Mouse (Mus musculus): ENCODE data around the gene Kmt2c.

The Kmt2c gene

DNA sequence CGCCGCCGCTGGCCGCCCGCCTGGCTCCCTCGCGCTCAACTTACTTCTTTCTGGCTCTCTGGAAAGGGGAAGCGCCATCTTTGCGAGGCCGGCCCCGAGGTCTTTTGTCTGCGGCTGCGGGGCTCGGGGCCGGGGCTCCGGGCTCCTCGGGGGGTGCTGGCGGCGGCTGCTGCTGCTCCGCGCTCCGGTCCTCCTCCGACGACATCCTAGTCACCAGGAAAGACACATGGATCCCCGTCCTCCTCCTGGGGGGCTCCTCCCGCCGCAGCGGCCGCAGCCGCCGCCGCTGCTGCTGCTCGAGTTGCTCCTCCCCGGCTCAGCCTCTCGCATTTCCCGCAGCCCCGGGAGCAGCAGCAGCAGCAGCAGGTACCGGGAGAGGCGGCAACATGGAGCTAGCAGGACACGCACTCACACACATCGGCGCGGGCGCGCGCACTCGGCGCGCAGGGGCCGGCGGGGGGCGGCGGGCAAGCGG lies at the start of gene Kmt2c:
Gene Kmt2c, minus strand, starts transcription at position 438 of the 475 bp plus-strand sequence.
- peak; percentile 87 to 95 for DNase-seq (ENCODE audit: inconsistent age in 2 of 2, low spot score in 1 of 2)

DNA sequence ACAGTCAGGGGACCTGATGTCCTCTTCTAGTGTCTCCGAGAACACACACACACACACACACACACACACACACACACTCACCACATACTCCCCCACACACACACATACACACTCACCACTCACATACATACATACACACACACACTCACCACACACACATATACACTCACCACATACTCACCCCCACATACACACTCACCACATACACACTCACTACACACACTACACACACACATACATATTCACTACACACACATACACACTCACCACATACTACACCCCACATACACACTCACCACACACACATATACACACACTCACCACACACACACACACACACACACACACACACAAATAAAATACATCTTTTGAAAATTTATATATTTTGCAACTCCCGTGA lies 48.3 kb upstream of the Kmt2c start:
- DNase-seq (ENCODE audit: inconsistent age in 2 of 2, low spot score in 1 of 2) = no peak

DNA sequence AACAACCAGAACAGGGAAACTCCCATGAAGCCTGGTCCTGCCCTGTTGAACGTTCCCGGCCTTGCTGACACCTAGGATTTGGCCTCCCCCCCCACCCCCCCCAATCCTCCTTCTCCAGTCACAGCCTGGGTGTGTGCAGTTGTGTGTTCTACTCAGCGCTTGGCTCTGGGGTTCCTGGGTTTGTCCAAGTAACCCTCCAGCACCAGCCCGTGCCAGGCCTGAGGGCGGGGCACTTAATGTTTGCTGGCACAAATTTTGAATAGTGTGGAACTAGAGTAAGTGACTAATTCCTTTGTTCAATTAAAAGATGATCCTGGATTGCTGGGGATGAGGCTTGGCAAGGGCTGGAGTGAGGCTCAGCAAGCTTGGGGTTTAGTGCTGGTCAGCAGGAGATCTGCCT lies 46.0 kb upstream of the Kmt2c start:
- peak in 1 of 2 experiments; percentile 26 for DNase-seq (ENCODE audit: inconsistent age in 2 of 2, low spot score in 1 of 2)

DNA sequence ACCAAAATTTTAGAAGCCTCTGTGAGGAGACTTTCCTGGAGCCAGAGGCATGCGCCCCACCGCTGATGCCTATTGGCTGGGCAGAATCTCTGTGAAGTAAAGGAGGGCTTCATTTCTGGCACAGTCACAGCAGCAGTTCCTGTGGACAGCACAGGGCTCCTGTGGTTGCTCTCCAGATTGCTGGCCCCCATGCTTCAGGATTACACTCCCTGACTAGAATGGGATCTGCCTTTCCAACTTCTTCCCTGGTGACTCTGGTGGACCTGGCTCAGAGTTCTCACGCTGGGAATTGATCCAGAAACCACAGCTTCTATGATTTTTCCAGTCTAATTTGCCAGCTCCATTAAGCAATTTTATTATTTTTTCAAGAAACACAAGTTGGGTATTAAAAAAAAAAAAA lies 45.5 kb upstream of the Kmt2c start:
- DNase-seq (ENCODE audit: inconsistent age in 2 of 2, low spot score in 1 of 2) = peak in 1 of 2 experiments; percentile 60

DNA sequence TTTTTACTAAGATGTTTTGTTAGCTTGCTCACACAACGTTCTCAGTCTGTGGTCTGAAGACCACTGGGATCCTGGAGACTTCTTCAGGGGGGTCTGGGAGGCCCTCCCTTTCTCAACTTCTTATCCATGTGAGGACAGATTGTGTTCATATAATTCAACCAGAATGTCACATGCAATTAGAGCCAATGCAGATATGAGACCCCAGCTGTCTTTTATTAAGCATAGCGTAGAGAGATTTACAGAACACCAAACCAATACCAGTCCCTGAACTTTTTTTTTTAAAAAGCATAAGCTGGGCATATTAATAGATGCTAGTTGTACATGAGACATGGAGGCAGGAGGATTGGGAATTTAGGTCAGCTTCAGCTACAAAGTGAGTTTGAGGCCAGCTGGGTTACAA lies 43.1 kb upstream of the Kmt2c start:
- DNase-seq (ENCODE audit: inconsistent age in 2 of 2, low spot score in 1 of 2) = no peak

DNA sequence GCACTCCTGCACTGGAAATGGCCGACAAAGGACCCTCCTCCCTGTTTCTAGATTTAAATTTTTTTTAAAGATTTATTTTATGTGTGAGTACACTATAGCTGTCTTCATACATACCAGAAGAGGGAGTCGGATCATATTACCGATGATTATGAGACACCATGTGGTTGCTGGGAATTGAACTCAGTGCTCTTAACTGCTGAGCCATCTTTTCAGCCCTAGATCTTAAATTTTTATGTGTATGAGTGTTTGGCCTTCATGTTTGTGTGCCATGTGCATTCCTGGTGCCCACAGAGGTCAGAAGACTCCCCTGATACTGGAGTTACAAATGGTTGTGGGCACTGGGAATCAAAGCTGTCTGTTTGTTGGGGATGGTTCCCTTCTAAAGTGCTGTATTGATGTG lies 42.3 kb upstream of the Kmt2c start:
- no peak for DNase-seq (ENCODE audit: inconsistent age in 2 of 2, low spot score in 1 of 2)

- DNase-seq (ENCODE audit: inconsistent age in 2 of 2, low spot score in 1 of 2) = no peak
Measured at GRCm38 (mm10) chr5:25540412-25540811, 41.8 kb upstream of the Kmt2c start.

DNA sequence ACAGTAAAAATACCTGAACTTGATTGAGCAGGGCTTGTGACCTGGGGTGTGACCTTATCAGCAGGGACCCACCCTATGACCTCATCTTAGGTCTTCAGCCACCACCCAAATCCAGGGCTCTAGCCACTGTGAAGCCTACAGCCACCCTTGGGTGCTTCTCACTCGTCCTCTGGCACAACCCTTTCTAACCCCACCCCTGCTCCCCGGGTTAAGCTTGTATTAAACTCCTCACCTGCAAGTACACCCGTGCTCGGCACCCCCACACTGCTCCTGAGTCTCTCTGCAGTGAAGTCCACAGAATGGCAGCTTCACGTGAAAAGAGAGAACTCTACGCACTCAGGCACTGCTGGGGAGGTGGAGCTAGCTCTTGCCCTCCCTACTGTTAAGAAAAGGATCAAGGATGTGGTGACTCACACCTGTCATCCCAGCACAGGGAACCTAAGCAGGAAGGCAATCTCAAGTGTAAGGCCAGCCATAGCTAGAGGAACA lies 38.4 kb upstream of the Kmt2c start:
- DNase-seq (ENCODE audit: inconsistent age in 2 of 2, low spot score in 1 of 2) = peak in 1 of 2 experiments; percentile 54

GRCm38 (mm10) chr5:25536451-25536850 lies 37.9 kb upstream of the Kmt2c start:
- DNase-seq (ENCODE audit: inconsistent age in 2 of 2, low spot score in 1 of 2) = no peak

DNA sequence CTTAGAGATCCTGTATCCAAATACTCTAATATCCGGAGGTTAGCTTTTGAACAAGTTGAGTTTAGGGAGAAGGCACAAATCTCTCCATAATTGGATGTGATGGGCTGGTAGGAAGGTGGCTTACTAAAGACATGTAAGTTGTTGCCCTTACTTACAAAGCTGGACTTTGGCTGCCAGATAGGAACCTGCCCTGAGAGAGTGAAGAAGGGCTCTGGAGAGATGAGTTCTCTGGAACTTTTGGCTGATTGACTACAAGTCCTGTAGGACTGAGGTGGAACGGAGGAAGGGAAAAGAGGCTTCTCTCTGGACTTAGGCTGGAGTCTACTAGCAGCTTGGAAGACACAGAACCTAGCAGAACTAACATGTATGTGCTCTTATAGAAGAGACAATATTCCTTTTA lies 37.0 kb upstream of the Kmt2c start:
- DNase-seq (ENCODE audit: inconsistent age in 2 of 2, low spot score in 1 of 2) = no peak

DNA sequence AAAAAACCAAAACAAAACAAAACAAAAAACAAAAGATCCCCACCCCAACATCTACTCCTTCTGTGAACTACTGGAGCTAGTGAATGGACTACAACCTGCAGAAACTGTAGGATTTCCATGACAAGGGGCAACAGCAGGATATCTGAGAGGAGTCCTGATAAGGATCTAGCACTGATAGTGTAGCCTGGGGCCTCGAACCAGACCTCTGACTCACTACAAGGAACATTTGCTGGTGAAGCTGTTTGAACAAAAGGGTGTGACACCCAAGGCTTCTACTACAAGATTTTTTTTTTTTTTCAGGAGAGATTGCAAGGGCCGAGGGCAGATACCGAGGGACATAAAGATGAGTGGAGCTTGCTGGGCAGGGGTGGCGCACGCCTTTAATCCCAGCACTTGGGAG lies 34.7 kb upstream of the Kmt2c start:
- DNase-seq (ENCODE audit: inconsistent age in 2 of 2, low spot score in 1 of 2) = no peak

DNA sequence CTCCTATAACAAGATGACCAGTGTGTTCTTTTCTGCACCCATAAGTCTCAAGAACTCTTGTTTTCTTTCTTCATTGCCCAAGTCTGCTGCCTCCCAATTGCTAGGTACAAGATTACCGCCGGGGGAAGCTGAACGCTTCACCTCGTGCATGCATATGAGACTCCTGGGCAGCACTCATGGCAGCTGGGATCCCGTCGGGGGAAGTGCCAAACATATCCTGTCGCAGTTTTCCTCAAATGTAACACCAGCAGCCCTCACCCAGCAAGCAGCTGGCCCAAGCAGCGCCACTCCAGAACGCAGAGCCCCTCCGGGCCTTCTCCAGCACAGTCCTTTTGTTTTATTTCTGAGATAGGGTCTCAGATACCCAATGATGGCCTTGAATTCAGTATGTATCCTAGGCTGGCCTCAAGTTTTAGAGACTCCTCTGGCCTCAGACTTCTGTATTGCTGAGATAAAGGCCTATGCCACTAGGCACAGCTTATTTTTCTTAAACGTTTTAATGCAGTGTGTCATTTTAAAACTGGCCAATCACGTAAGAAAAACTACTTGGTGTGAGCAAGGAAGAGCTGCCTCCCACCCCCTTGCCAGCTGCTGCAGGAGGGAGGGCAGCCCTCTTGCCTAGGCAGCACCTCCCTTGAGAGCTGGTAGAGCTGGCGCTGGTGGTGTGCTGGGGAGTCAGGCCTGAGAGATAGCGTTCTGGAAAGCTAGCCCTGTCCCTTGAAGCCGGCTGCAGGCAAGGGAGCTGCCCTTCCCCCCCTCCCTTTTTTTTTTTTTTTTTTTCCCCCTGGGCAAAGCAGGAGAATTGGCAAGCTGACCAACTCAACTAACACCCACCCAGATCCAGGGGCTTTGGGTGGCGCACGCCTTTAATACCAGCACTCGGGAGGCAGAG lies 33.9 kb upstream of the Kmt2c start:
- peak in 1 of 2 experiments; percentile 46 for DNase-seq (ENCODE audit: inconsistent age in 2 of 2, low spot score in 1 of 2)

DNA sequence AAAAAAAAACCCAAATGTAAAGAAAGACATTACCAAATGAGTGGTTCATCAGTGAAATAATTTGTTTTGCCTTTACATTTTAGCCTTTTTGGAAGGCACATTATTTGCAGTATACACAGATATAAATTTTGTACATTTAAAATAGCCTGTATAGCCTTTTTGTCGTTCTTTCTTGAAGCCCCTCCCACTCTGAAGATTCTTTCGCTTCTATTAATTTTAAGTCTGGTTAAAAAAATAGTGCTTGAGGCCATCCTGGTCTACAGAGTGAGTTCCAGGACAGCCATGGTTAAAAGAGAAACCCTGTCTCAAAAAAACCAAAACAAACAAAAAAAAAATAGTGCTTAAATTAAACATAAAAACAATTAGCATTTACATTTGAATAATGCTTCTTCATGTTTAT lies 32.0 kb upstream of the Kmt2c start:
- DNase-seq (ENCODE audit: inconsistent age in 2 of 2, low spot score in 1 of 2) = no peak

DNA sequence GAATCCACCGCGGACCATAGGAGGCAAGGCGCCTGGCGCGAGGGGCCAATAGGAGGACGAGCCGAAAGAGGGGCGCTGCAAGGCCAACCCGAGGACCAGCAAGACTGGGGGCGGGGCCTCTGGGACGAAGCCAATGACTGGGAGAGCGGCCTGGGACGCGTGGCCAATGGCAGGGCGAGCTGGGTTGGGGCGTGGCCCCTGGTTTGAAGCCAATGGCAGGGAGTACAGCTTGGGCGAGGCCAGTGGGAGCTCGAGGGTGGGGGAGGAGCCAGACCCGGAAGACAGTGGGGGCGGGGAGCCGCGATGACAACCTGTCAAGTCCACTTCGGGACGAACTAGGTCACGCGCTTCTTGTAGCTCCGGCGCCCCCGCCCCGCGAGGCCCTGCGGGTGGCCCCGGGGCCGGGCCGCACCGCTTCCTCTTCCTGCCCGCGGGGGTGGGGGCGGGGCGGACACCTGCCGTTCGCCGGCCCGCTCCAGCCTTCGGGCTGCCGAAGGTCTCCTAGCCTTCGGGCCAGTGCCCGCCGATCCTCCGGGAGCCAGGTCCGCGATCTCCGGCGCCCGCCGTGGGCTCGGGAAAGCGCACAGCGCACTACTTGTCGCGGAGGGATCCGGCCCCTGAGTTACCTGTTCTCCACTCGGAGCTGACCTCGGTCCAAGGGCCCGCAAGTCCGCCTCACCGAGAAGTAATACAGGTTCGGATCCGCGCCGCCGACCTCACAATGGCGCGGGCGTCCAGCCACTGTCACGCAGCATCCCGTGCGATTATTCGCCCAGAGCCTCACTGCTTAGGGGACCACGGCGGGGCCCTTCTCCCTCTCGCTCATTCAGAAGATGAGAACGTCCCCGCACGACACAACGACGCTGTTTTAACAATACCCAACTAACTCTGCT lies 31.2 kb upstream of the Kmt2c start:
- DNase-seq (ENCODE audit: inconsistent age in 2 of 2, low spot score in 1 of 2) = peak; percentile 100

DNA sequence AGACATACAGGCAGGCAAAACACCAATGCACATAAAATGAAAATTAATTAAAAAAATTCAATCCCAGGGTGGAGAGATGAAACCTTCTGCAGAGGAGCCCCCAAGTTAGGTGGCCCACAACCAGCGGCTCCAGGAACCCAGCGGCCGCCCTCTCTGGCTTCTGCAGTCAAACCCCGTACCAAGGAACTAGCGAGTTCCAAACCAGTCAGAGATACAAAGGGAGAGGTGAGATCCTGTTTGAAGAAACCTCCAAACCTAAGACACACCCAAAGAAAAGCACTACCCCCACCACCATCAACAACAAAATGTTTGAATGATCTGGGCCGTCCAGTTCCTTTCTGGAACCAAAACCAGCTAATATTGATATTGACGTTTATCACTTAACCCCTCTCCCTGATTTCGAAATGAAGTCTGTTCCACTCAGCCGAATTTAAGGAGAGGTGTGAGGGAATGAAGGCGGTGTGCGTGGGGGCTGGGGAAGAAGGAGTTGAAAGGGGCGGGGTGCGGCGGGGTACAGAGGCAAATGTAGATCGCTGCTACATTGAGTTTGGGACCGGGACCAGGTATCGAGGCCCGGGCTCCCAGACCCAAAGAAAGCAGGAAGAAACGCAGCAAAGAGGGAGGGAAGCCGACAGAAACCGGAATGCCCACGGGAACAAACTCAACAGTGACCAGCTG lies 30.4 kb upstream of the Kmt2c start:
- peak in 1 of 2 experiments; percentile 32 for DNase-seq (ENCODE audit: inconsistent age in 2 of 2, low spot score in 1 of 2)

DNA sequence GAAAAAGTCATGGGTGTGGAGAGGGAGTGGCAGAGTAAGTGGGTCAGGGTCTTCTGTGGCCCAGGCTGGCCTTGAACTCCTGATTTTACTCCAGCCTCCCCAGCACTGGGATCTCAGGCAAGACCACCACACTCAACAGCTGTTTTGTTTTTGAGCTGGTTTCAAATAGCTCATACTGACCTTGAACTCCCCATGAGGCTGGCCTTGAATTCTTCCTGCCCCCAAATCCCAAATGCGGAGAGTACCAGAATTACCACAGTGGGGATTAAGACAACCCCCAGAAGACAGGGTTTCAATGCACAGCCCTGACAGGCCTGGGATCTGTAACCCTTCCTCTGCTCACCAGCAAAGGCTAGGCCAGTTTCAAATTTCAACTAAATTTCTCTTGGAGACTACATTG lies 29.4 kb upstream of the Kmt2c start:
- peak; percentile 25 to 60 for DNase-seq (ENCODE audit: inconsistent age in 2 of 2, low spot score in 1 of 2)

DNA sequence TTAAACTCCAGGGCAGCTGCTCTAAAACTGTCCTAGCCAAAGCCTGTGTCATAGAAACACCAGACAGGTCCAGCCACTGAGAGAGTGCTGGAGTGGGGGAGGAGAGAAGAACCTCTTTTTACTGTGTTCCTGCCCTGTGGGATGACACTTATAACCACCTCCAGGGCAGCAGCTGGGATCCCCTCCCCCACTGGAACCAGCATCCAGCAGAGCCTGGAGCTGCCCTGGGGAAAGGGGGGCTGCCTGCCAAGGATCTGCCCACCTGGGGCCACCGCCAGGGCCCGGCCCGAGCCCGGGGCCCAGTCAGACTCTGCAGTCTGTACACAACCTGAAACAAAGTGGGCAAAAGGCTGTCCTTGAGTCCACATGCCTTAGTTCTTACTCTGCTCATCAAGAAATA lies 28.3 kb upstream of the Kmt2c start:
- peak; percentile 32 to 69 for DNase-seq (ENCODE audit: inconsistent age in 2 of 2, low spot score in 1 of 2)

GRCm38 (mm10) chr5:25526116-25526515 lies 27.5 kb upstream of the Kmt2c start:
- peak in 1 of 2 experiments; percentile 31 for DNase-seq (ENCODE audit: inconsistent age in 2 of 2, low spot score in 1 of 2)

DNA sequence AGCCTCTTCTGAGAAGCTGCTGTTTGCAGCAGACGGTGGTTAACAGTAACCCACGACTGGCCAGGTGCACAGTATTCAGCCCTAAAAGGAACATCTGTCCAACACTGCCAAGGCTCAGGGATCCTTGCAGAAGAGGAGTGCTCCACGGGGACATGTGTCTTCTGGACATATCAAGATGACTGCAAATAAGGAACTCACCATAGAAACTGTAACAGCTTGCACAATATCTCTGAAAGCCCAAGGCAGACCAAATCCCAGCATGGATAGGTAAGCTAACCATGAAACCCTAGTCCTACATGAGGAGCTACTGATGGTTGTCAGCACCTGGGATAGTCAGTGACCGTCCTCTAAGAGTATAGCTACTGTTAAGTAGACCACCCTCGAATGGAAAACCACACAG lies 22.9 kb upstream of the Kmt2c start:
- DNase-seq (ENCODE audit: inconsistent age in 2 of 2, low spot score in 1 of 2) = no peak

DNA sequence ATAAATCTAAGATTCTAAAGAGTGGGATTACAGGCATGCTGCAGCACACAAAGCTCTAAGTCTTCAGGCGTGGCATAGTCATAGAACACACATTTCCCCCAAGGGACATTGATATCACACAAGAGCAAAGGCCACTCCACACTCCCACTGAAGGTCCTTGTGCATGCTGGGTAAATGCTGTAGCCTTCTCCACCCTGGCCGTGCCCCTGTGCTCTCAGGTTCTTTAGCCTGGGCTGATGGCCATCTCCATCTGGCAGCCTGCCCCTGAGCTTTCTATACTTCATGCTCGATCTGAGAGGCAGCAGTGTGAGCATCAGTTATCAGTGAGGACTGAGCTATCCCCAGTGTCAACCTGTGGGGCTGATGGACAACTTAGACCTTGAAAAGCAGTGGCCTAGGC lies 21.2 kb upstream of the Kmt2c start:
- no peak for DNase-seq (ENCODE audit: inconsistent age in 2 of 2, low spot score in 1 of 2)

GRCm38 (mm10) chr5:25517550-25517949 lies 19.0 kb upstream of the Kmt2c start:
- no peak for DNase-seq (ENCODE audit: inconsistent age in 2 of 2, low spot score in 1 of 2)

All from adrenal gland, adult (tissue).